Mouse (Mus musculus): Measurements from ENCODE around the gene Gpr119. TPM values are rescaled to one million over a fixed set of nuclear protein-coding genes. Genes with fewer than 3 reads are reported as not detected.
A peak's percentile ranks its signal among the peaks of the same experiment; 100 is the strongest.

The Gpr119 gene
- polyA plus RNA-seq, 1 experiment from 2014 or later, result not detected

DNA sequence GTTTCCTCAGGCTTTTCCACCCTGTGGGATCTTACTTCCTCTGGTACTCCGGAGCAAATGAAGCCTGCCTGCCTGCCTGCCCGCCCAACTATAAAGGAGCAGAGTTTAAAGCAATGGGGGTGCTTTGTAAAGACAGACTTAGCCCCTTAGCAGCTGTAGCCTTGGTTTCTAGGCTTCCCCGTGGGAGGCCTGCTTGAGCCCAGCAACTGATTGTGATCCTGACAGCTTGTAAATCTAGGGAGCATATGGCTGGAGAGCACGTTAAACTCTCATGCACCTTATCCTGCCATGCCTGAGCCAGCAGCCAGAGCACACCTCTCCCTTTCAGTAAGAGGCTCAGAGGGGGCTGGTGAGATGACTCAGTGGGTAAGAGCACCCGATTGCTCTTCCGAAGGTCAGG is 7.5 kb downstream of the Gpr119 start:
- Histone ChIP-seq H3K36me3 (ENCODE audit: control insufficient read depth, insufficient read depth, low read length) (no peaks in the 10 kb centered on the region), H3K27me3 (ENCODE audit: control insufficient read depth, insufficient read depth, low read length) (no peaks in the 10 kb centered on the region), H3K4me2 (ENCODE audit: low read depth) (no peak overlapping the region), H3K27ac (ENCODE audit: low read depth, low read length) (no peak overlapping the region), H3K9me3 (ENCODE audit: control insufficient read depth, low read length) (no peaks in the 10 kb centered on the region), H3K4me3 (ENCODE audit: low read depth, low read length) (no peak overlapping the region), H3K9ac (ENCODE audit: low read length) (no peak overlapping the region), H3K4me1 (ENCODE audit: control insufficient read depth, insufficient read depth, low read length) (no peaks in the 10 kb centered on the region)
- peak; percentile 88 for ATAC-seq (ENCODE audit: insufficient read depth, low FRiP score, low TSS enrichment)
- 20% methylated on average over 6 of the region's 6 CpGs for WGBS
- DNase-seq (ENCODE audit: low spot score), result peak; percentile 39

DNA sequence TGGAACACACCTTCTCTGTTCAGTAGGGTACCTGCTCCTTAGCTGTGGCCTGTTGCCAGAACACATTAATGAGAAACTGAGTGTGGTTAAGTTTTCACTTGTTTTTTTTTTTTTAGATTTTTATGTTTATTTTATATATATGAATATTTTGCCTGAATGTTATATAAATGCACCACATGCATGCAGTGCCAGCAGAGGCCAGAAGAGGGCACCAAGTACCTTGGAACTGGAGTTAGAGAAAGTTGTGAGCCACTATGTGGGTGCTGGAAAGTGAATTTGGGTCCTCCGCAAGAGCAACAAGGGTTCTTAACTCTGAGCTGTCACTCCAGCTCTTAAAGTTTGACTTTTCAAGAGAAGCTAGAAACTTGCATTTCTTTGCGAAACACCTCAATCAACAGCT is 30.2 kb downstream of the Gpr119 start:
- H3K9ac ChIP-seq (ENCODE audit: low read length), result no peak overlapping the region
- H3K9me3 ChIP-seq (ENCODE audit: control insufficient read depth, low read length), result no peaks in the 10 kb centered on the region
- no peak overlapping the region for H3K27ac ChIP-seq (ENCODE audit: low read depth, low read length)
- no peak for DNase-seq (ENCODE audit: low spot score)
- H3K4me3 ChIP-seq (ENCODE audit: low read depth, low read length), result no peak overlapping the region
- H3K27me3 ChIP-seq (ENCODE audit: control insufficient read depth, insufficient read depth, low read length), result no peaks in the 10 kb centered on the region
- H3K4me1 ChIP-seq (ENCODE audit: control insufficient read depth, insufficient read depth, low read length), result no peaks in the 10 kb centered on the region
- whole genome bisulfite sequencing, result 86% methylated on average over 2 of the region's 2 CpGs
- no peak for ATAC-seq (ENCODE audit: insufficient read depth, low FRiP score, low TSS enrichment)
- no peaks in the 10 kb centered on the region for H3K36me3 ChIP-seq (ENCODE audit: control insufficient read depth, insufficient read depth, low read length)
- H3K4me2 ChIP-seq (ENCODE audit: low read depth), result no peak overlapping the region

DNA sequence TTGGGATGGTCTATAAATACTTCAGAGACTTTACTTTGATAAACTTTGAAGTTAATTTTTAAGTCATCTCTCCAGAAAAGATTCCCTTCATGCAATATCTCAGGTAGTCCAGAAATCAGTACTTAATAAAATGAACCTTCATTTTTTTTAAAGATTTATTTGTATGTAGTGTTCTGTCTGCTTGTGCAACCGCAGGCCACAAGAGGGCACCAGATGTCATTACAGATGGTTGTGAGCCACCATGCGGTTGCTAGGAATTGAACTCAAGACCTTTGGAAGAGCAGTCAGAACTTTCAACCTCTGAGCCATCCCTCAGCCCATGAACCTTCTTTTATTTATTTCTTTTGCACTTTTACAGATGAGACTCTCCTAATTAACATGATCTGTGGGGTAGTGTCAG is 37.2 kb downstream of the Gpr119 start:
- no peaks in the 10 kb centered on the region for H3K9me3 ChIP-seq (ENCODE audit: control insufficient read depth, low read length)
- H3K36me3 ChIP-seq (ENCODE audit: control insufficient read depth, insufficient read depth, low read length), result no peaks in the 10 kb centered on the region
- no peak overlapping the region for H3K9ac ChIP-seq (ENCODE audit: low read length)
- ATAC-seq (ENCODE audit: insufficient read depth, low FRiP score, low TSS enrichment) (no peak), DNase-seq (ENCODE audit: low spot score) (no peak)
- H3K4me3 ChIP-seq (ENCODE audit: low read depth, low read length), result no peak overlapping the region
- H3K27me3 ChIP-seq (ENCODE audit: control insufficient read depth, insufficient read depth, low read length), result no peaks in the 10 kb centered on the region
- WGBS, result 46% methylated on average over 2 of the region's 2 CpGs
- no peaks in the 10 kb centered on the region for H3K4me1 ChIP-seq (ENCODE audit: control insufficient read depth, insufficient read depth, low read length)
- no peak overlapping the region for H3K4me2 ChIP-seq (ENCODE audit: low read depth)
- no peak overlapping the region for H3K27ac ChIP-seq (ENCODE audit: low read depth, low read length)

DNA sequence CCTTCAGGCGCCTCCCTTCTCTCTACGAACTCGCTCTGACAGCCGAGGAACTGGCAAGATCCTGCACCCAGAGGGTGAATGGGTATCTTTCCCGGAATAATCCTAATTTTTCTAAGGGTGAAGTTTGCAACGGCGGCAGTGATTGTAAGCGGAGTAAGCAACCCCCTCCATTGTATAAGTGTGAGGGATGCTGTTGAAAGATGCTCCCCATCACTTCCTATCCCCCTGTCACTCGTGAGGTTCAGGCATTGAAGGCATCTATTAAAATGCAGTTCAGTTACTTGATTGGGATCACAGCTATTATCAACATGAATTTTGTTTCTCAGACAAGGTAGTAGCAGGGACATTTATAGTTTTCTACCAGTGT is 50.2 kb downstream of the Gpr119 start:
- Histone ChIP-seq H3K27ac (ENCODE audit: low read depth, low read length) (0 out of 2 replicates have a peak overlapping the region, but pooled peaks have one; percentile 27), H3K4me2 (ENCODE audit: low read depth) (peak overlapping the region; percentile 53), H3K27me3 (ENCODE audit: control insufficient read depth, insufficient read depth, low read length) (no peaks in the 10 kb centered on the region), H3K9me3 (ENCODE audit: control insufficient read depth, low read length) (no peaks in the 10 kb centered on the region), H3K9ac (ENCODE audit: low read length) (peak overlapping the region; percentile 41; the same call in 1 of the 2 replicates), H3K4me3 (ENCODE audit: low read depth, low read length) (peak overlapping the region; percentile 54), H3K36me3 (ENCODE audit: control insufficient read depth, insufficient read depth, low read length) (no peaks in the 10 kb centered on the region), H3K4me1 (ENCODE audit: control insufficient read depth, insufficient read depth, low read length) (no peaks in the 10 kb centered on the region)
- 18% methylated on average over 9 of the region's 9 CpGs for WGBS
- peak; percentile 4; the same call in 1 of the 2 replicates for ATAC-seq (ENCODE audit: insufficient read depth, low FRiP score, low TSS enrichment)
- DNase-seq (ENCODE audit: low spot score), result no peak

DNA sequence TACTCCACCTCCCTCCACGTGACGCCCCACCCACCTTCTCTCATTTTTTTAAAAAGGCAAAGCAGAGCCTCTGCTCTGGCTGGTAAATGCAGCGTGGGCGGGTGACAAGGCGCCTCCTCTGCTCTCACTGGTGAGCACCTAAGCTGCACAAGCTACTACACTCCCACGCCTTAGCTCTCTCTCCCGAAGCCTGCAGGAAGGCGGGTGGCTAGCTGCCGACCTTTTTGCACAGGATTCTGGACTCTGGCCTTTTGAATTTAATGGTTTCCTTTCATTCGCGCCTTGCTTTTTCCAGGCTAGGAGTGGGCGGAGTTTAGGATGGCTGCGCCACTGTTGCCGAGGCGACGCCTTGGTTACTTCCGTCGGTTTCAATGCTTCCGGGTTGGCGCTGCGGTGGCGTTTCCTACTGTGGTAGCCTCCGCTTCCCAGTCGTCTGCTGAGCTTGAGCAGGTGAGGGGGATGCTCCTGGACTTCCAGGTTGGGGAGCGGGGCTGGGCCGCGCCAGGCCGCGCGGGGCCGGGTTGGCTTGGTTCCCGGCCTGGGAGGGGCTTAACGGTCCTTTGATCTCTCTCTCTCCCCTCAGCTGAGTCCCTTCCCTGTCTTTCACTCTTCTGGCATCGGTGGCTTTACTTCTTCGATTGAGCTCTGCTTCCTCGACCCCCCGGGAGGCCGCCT is 50.8 kb downstream of the Gpr119 start, which contains the start of gene Slc25a14:
Slc25a14 (plus strand) TSS at position 35 of the 675 bp plus-strand sequence.
- peak within 1 kb of the TSS; percentile 53 for H3K4me2 ChIP-seq (ENCODE audit: low read depth)
- H3K27me3 ChIP-seq (ENCODE audit: control insufficient read depth, insufficient read depth, low read length), result no peaks in the 10 kb centered on the region
- H3K36me3 ChIP-seq (ENCODE audit: control insufficient read depth, insufficient read depth, low read length), result no peaks in the 10 kb centered on the region
- peak; percentile 84 for DNase-seq (ENCODE audit: low spot score)
- H3K9me3 ChIP-seq (ENCODE audit: control insufficient read depth, low read length), result no peaks in the 10 kb centered on the region
- peak within 1 kb of the TSS; percentile 47 for H3K9ac ChIP-seq (ENCODE audit: low read length)
- H3K27ac ChIP-seq (ENCODE audit: low read depth, low read length), result 0 out of 2 replicates have a peak within 1 kb of the TSS, but pooled peaks have one; percentile 27
- no peaks in the 10 kb centered on the region for H3K4me1 ChIP-seq (ENCODE audit: control insufficient read depth, insufficient read depth, low read length)
- ATAC-seq (ENCODE audit: insufficient read depth, low FRiP score, low TSS enrichment), result peak; percentile 98
- H3K4me3 ChIP-seq (ENCODE audit: low read depth, low read length), result peak within 1 kb of the TSS; percentile 54
- 16% methylated on average over 36 of the region's 38 CpGs for WGBS

DNA sequence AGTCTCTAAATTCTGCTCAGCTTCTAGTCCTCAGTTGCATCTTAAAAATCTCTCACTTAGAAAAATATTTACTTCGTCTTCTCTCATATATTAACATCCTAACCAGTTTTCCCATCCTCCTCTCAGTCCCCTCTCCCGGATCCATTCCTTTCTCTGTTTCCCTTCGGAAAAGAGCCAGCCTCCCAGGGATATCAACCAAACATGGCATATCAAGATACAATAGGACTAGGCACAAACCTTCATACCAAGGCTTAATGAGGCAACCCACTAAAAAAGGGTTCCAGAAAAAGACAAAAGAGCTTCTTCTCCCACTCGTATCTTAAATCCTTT is 51.3 kb downstream of the Gpr119 start:
- H3K4me3 ChIP-seq (ENCODE audit: low read depth, low read length), result peak overlapping the region; percentile 54
- 0 out of 2 replicates have a peak overlapping the region, but pooled peaks have one; percentile 27 for H3K27ac ChIP-seq (ENCODE audit: low read depth, low read length)

More for the DNA sequence above, 51.3 kb downstream of the Gpr119 start:
- peak; percentile 39 for ATAC-seq (ENCODE audit: insufficient read depth, low FRiP score, low TSS enrichment)
- H3K36me3 ChIP-seq (ENCODE audit: control insufficient read depth, insufficient read depth, low read length), result no peaks in the 10 kb centered on the region
- no peaks in the 10 kb centered on the region for H3K9me3 ChIP-seq (ENCODE audit: control insufficient read depth, low read length)
- DNase-seq (ENCODE audit: low spot score), result no peak
- H3K27me3 ChIP-seq (ENCODE audit: control insufficient read depth, insufficient read depth, low read length), result no peaks in the 10 kb centered on the region
- H3K4me2 ChIP-seq (ENCODE audit: low read depth), result peak overlapping the region; percentile 43
- 22% methylated on average over 4 of the region's 4 CpGs for WGBS
- H3K4me1 ChIP-seq (ENCODE audit: control insufficient read depth, insufficient read depth, low read length), result no peaks in the 10 kb centered on the region
- peak overlapping the region; percentile 47 for H3K9ac ChIP-seq (ENCODE audit: low read length)

Small RNA genes lying within 50 kb of the gene (microRNA-seq; reads per million reads assigned to microRNA genes)
- gene Gm27828, result not detected

Other genes starting within 250 kb of the Gpr119 start
- 1.9 and 2.3 TPM in 2 replicates for gene Elf4, start 211.3 kb downstream of the Gpr119 start, polyA plus RNA-seq (2014; fragmentation: Nextera tagmentation; extraction: Ambion mirVana)
- 72.3 and 83.0 TPM in 2 replicates for gene Aifm1, start 160.9 kb downstream of the Gpr119 start, polyA plus RNA-seq (2014; fragmentation: Nextera tagmentation; extraction: Ambion mirVana)
- gene Rab33a, start 155.2 kb downstream of the Gpr119 start, polyA plus RNA-seq (2014; fragmentation: Nextera tagmentation; extraction: Ambion mirVana), result 24.3 and 29.9 TPM in 2 replicates
- 15.8 and 19.1 TPM in 2 replicates for gene Zfp280c, start 80.0 kb downstream of the Gpr119 start, polyA plus RNA-seq (2014; fragmentation: Nextera tagmentation; extraction: Ambion mirVana)
- 26.7 and 27.2 TPM in 2 replicates for gene Slc25a14, start 51.1 kb downstream of the Gpr119 start, polyA plus RNA-seq (2014; fragmentation: Nextera tagmentation; extraction: Ambion mirVana)
- 21.8 and 21.9 TPM in 2 replicates for gene Rbmx2, start 20.5 kb upstream of the Gpr119 start, polyA plus RNA-seq (2014; fragmentation: Nextera tagmentation; extraction: Ambion mirVana)
- not detected in 2 replicates for gene Gm595, start 203.2 kb upstream of the Gpr119 start, polyA plus RNA-seq (2014; fragmentation: Nextera tagmentation; extraction: Ambion mirVana)

Measured in neural tube, embryonic 11.5 days (tissue).